Mouse (Mus musculus) ES-E14 (cell line): ENCODE results near the gene Cntnap5a.

Source experiments
- CHD2 ChIP-seq: IDR thresholded peaks from 2 replicates; pipeline ENCODE4 v1.6.1; 2014; ENCODE audit warnings: mild to moderate bottlenecking, low read depth, low read length, inconsistent platforms
- ZC3H11A ChIP-seq: IDR thresholded peaks from 2 replicates; pipeline ENCODE4 v1.6.1; 2012; ENCODE audit warnings: low read depth, mild to moderate bottlenecking, inconsistent platforms, low read length, borderline replicate concordance

GRCm38 (mm10) chr1:115945892-115946291 lies 261.3 kb downstream of the Cntnap5a start:
- TF ChIP-seq ZC3H11A: no peak
- TF ChIP-seq CHD2: no peak
